Mouse (Mus musculus) liver, postnatal 0 days (tissue): ENCODE data around the gene Dppa2.

Experiments used
- CTCF ChIP-seq: sonication (generic); IDR thresholded peaks from 2 replicates; pipeline ENCODE4 v1.5.1; 2016; ENCODE audit warnings: antibody characterized with exemption, low read depth
- EP300 ChIP-seq: IDR thresholded peaks from 2 replicates; pipeline ENCODE4 v1.6.1; 2016; ENCODE audit warnings: antibody characterized with exemption, low read depth, mild to moderate bottlenecking

DNA sequence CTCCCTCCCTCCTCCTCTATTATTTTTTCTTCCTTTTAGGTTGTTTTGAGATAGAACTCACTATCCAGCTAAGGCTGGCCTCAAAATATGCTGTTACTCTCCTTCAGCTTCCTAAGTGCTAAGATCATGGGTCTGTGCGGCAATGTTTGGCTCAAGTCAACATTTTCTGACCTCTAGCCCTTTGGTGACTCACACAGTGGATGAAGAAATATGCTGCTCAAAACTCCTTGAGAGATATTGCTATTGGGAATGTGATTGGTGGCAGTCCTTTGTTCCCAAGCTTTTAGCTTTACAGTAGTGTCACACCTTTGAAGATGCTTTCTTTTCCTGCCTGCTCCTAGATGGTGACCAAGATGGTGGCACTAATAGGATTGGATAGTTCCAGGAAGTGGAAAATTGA lies 52.7 kb downstream of the Dppa2 start:
- TF ChIP-seq CTCF = no peak
- no peak for TF ChIP-seq EP300
